Mouse (Mus musculus): ENCODE data around the gene Fbxw16.

- TF ChIP-seq CTCF (IDR thresholded peaks at IDR 0.05; ENCODE audit: extremely low read depth, insufficient read depth, low read length): no peak
- TF ChIP-seq POLR2A (IDR thresholded peaks at IDR 0.05; ENCODE audit: extremely low read depth, insufficient read depth, low read length): no peak
These were observed at the start of gene Fbxw16 for GRCm38 (mm10) chr9:109449040-109449439.

Data from cortical plate, adult 2 months (tissue).